Comparison of ENCODE assay signal across 8 mouse cellular contexts in the genomic region with DNA sequence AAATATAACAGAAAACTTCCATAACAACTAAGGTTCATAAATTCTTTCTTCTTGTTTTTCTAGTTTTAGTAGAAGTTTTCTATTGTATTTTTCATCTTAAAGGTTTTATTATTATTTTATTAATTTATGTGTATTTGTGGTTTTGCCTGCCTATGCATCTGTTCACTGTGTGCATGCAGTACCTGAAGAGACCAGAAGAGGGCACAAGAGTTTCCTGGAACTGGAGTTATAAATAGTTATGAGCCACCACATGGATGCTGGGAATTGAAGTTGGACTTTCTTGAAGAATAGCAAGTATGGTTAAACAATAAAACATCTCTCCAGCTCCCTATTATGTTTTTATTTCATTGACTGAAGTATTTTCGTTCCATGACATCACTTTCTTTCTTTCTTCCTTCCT.
A peak's percentile ranks its signal among the peaks of the same experiment; 100 is the strongest.
DNase-seq lines count a peak whose midpoint lies in the region; ATAC-seq lines count a peak whose summit lies in the region.

No protein-coding gene starts in this region.

- H3K4me3 ChIP-seq in limb, embryonic 11.5 days (ENCODE audit: low read depth, low read length), result no peak overlapping the region
- no peak overlapping the region for H3K4me3 ChIP-seq in limb, embryonic 10.5 days

- 83% methylated on average over 1 of the region's 1 CpGs for WGBS in limb, embryonic 11.5 days
- WGBS in limb, embryonic 10.5 days, result 90% methylated on average over 1 of the region's 1 CpGs

- no peak for ATAC-seq in limb, embryonic 11.5 days (ENCODE audit: insufficient number of reproducible peaks, low FRiP score, low TSS enrichment, low read depth)
- no peak for ATAC-seq in erythroblast, adult 5-6 weeks (replicated peaks; ENCODE audit: low FRiP score, poor library complexity, severe bottlenecking)

- H3K27me3 ChIP-seq in limb, embryonic 11.5 days (ENCODE audit: control insufficient read depth, insufficient read depth, low read length), result no peaks in the 10 kb centered on the region
- no peaks in the 10 kb centered on the region for H3K27me3 ChIP-seq in limb, embryonic 10.5 days (ENCODE audit: low read depth, poor library complexity, severe bottlenecking)

- no peak overlapping the region for H3K9ac ChIP-seq in limb, embryonic 11.5 days (ENCODE audit: low read length)

- no peak overlapping the region for H3K27ac ChIP-seq in limb, embryonic 11.5 days (replicated peaks; ENCODE audit: low read depth, low read length)
- H3K27ac ChIP-seq in limb, embryonic 10.5 days, result no peak overlapping the region

- peak; percentile 13 for DNase-seq in cerebellum, adult 8-10 months
- no peak for DNase-seq in cerebellum, adult 11-12 months
- peak; percentile 72 for DNase-seq in limb, embryonic 11.5 days (ENCODE audit: low spot score)
- DNase-seq in limb, embryonic 10.5 days (ENCODE audit: low spot score), result no peak
- DNase-seq in c-Kit-positive CD71-positive TER-119-positive erythroid progenitor cells, embryonic 14.5 days (ENCODE audit: low spot score), result peak; percentile 37
- peak; percentile 27 for DNase-seq in lung, postnatal 25 days (ENCODE audit: low spot score)
- DNase-seq in ovary, postnatal 14 days (ENCODE audit: low spot score), result no peak

- H3K4me2 ChIP-seq in limb, embryonic 11.5 days (ENCODE audit: low read depth, severe bottlenecking), result no peak overlapping the region

- no peaks in the 10 kb centered on the region for H3K4me1 ChIP-seq in limb, embryonic 11.5 days (ENCODE audit: control insufficient read depth, insufficient read depth, low read length)
- no peaks in the 10 kb centered on the region for H3K4me1 ChIP-seq in limb, embryonic 10.5 days

- no peaks in the 10 kb centered on the region for H3K36me3 ChIP-seq in limb, embryonic 11.5 days (ENCODE audit: control insufficient read depth, insufficient read depth, low read length)
- no peaks in the 10 kb centered on the region for H3K36me3 ChIP-seq in limb, embryonic 10.5 days

- no peaks in the 10 kb centered on the region for H3K9me3 ChIP-seq in limb, embryonic 11.5 days (ENCODE audit: control insufficient read depth, low read length)
- H3K9me3 ChIP-seq in limb, embryonic 10.5 days (replicated peaks), result no peaks in the 10 kb centered on the region

Comparison
In these comparisons a context has a peak if more than half of its experiments do, and no peak if none do; other contexts are left out.
1. DNase-seq: peak in cerebellum, adult 8-10 months (single experiment), limb, embryonic 11.5 days (single experiment), c-Kit-positive CD71-positive TER-119-positive erythroid progenitor cells, embryonic 14.5 days (single experiment) and lung, postnatal 25 days (single experiment); none in cerebellum, adult 11-12 months (single experiment), limb, embryonic 10.5 days (single experiment) and ovary, postnatal 14 days (single experiment).